Mouse (Mus musculus): ENCODE measurements around the gene Gltpd2.

Gltpd2 gene

GRCm38 (mm10) chr11:70563470-70564275, 44.7 kb downstream of the Gltpd2 start:
- DNase-seq (ENCODE audit: low read depth, low spot score): no peak

GRCm38 (mm10) chr11:70564276-70564873, 45.4 kb downstream of the Gltpd2 start:
- no peak for DNase-seq (ENCODE audit: low read depth, low spot score)

- DNase-seq (ENCODE audit: low read depth, low spot score): no peak
Measured at GRCm38 (mm10) chr11:70566586-70566985, 47.6 kb downstream of the Gltpd2 start.

Data from brain, embryonic 18.5 days (tissue).